Mouse (Mus musculus): ENCODE measurements around the gene Nr0b2. TPM values are rescaled to one million over a fixed set of nuclear protein-coding genes. Genes with fewer than 3 reads are reported as not detected.
A peak's percentile ranks its signal among the peaks of the same experiment; 100 is the strongest.

Nr0b2 gene
- polyA plus RNA-seq, 1 experiment = not detected

DNA sequence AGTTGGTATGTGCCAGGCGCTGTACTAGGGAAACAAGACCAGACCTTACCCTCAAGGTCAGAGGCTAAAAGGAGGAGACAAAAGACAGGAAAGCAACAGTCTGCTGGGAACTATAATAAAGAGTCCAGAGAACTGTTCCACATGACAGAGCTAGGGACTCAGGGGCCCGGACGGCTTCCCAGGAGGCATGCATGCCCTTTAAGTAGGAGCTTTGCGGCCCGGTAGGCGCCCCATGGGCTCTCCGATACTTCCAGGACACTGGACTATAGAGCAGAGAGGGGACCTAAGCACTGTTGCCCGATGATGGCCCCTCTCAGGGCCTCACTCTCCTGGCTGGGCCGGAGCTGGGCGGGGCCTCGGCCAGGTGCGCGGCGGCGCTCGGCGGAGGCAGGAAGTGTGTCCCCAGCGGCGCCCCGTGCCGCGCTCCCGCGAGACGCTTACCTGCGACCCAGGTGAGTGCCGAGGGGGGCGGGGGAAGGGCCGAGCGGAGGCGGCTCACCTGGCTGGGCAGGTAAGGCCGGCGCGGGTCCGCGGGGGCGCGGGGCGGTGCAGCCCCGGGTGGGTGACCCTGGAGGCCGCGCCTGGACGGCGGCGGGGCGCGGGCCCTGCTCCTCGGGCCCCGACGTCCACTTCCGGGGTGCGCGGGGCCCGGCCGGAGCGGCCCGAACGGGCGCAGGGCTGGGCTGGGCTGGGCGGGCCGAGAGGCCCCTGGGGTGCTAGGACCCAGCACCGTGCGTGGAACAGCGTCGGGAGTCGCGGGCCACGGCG, 34.4 kb upstream of the Nr0b2 start, which contains the start of gene Kdf1:
Gene Kdf1 (plus strand): TSS at position 363 of the 768 bp plus-strand sequence.
- TF ChIP-seq CTCF (IDR thresholded peaks at IDR 0.05; ENCODE audit: control insufficient read depth, insufficient read depth, low read length) = no peak
- no peak for TF ChIP-seq POLR2A (IDR thresholded peaks at IDR 0.05; ENCODE audit: borderline replicate concordance, control insufficient read depth, low read depth, low read length)
- Histone ChIP-seq H3K27ac (ENCODE audit: control insufficient read depth, insufficient read depth, low read depth, low read length, poor library complexity) (no peak within 1 kb of the TSS; the same call in 1 of the 2 replicates), H3K4me1 (ENCODE audit: control insufficient read depth, insufficient read depth, low read length) (no peaks in the 10 kb centered on the region; the same call in 1 of the 2 replicates), H3K4me3 (replicated peaks; ENCODE audit: control insufficient read depth, low read depth, low read length) (no peak within 1 kb of the TSS)
- WGBS = 8% methylated on average over 69 of the region's 69 CpGs

DNA sequence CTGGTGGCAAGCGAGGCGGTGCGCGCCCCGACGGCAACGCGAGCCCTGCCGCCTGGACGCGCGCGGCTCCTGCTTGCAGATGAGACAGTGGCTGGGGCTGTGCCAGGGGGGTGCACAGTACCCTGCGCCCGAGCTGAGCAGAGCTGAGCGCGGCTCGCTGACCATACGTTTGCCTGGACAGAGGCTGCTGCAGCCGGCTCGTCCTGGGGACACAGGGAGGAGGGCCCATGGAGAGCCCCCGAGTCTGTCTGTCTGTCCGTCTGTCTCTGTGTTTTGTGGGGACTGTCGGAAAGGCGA, 33.9 kb upstream of the Nr0b2 start:
- WGBS = 21% methylated on average over 25 of the region's 25 CpGs
- Histone ChIP-seq H3K27ac (ENCODE audit: control insufficient read depth, insufficient read depth, low read depth, low read length, poor library complexity) (no peak overlapping the region), H3K4me1 (ENCODE audit: control insufficient read depth, insufficient read depth, low read length) (no peaks in the 10 kb centered on the region; the same call in 1 of the 2 replicates), H3K4me3 (replicated peaks; ENCODE audit: control insufficient read depth, low read depth, low read length) (no peak overlapping the region)
- no peak for TF ChIP-seq POLR2A (IDR thresholded peaks at IDR 0.05; ENCODE audit: borderline replicate concordance, control insufficient read depth, low read depth, low read length)
- TF ChIP-seq CTCF (IDR thresholded peaks at IDR 0.05; ENCODE audit: control insufficient read depth, insufficient read depth, low read length) = no peak

DNA sequence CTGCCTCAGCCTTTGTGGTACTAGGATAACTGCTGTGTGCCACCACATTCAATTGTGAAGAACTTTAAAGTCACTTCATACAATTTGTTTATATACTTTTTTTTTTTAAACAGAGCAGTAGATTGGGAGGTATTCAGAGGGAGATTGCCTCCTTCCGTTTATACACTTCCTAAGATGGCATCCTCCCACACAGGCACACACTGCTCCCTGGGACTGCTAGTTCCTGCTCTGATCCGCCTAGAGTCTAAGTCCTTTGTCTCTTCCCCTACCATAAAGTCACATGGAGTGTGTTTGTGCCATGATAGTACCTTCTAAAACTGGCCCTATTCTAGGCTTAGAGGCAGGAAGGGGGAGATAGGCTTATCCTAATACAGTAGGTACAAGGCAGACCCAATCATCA, 31.7 kb upstream of the Nr0b2 start:
- 68% methylated on average over 2 of the region's 2 CpGs for WGBS
- TF ChIP-seq POLR2A (IDR thresholded peaks at IDR 0.05; ENCODE audit: borderline replicate concordance, control insufficient read depth, low read depth, low read length) (no peak), CTCF (IDR thresholded peaks at IDR 0.05; ENCODE audit: control insufficient read depth, insufficient read depth, low read length) (no peak)
- Histone ChIP-seq H3K27ac (ENCODE audit: control insufficient read depth, insufficient read depth, low read depth, low read length, poor library complexity) (no peak overlapping the region), H3K4me1 (ENCODE audit: control insufficient read depth, insufficient read depth, low read length) (no peaks in the 10 kb centered on the region; the same call in 1 of the 2 replicates), H3K4me3 (replicated peaks; ENCODE audit: control insufficient read depth, low read depth, low read length) (no peak overlapping the region)

DNA sequence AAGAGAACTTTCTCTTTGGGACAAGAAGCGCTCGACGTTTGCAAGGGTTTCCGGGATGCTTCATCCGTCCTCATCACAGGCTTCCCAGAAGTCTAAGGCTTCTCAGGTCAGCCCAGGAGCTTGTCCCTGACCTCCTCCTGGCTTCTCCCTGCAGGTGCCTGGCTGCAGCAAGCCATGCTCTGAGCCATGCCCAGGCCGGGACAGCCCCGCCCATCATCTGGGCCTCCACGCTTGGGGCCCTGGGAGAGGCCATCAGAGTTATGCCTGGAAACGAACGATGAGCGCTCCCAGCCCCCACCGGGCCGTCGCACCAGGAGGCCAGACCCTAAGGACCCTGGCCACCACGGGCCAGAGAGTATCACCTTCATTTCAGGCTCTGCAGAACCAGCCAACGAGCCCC, 25.4 kb upstream of the Nr0b2 start:
- WGBS = 82% methylated on average over 16 of the region's 16 CpGs

DNA sequence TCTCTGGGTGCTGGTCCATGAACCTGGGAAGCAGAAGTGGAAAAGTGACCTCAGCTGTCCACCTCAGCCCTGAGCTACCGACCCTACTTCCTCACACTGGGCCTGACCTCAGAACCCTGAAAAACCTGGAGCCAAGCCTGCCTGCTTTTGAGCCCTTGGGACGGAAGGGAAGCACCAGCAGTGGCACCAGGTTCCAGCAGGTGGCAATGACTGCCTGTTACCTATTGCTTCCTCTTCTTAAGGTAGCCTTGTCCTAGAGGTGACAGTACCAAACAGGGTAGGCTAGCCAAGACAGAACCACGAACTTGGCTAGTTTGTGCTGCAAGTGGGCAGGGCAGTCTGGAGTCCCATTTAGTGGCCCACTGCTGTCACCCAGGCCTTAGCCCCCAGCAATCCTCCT, 20.4 kb upstream of the Nr0b2 start:
- WGBS = 73% methylated on average over 3 of the region's 3 CpGs
- no peak overlapping the region for H3K4me3 ChIP-seq (replicated peaks; ENCODE audit: control insufficient read depth, low read depth, low read length)
- no peak overlapping the region for H3K27ac ChIP-seq (ENCODE audit: control insufficient read depth, insufficient read depth, low read depth, low read length, poor library complexity)
- no peak for TF ChIP-seq POLR2A (IDR thresholded peaks at IDR 0.05; ENCODE audit: borderline replicate concordance, control insufficient read depth, low read depth, low read length)
- no peak for TF ChIP-seq CTCF (IDR thresholded peaks at IDR 0.05; ENCODE audit: control insufficient read depth, insufficient read depth, low read length)
- H3K4me1 ChIP-seq (ENCODE audit: control insufficient read depth, insufficient read depth, low read length) = no peaks in the 10 kb centered on the region

More for the DNA sequence above, 25.4 kb upstream of the Nr0b2 start:
- Histone ChIP-seq H3K4me3 (replicated peaks; ENCODE audit: control insufficient read depth, low read depth, low read length) (no peak overlapping the region), H3K4me1 (ENCODE audit: control insufficient read depth, insufficient read depth, low read length) (no peaks in the 10 kb centered on the region), H3K27ac (ENCODE audit: control insufficient read depth, insufficient read depth, low read depth, low read length, poor library complexity) (no peak overlapping the region)
- no peak for TF ChIP-seq POLR2A (IDR thresholded peaks at IDR 0.05; ENCODE audit: borderline replicate concordance, control insufficient read depth, low read depth, low read length)
- no peak for TF ChIP-seq CTCF (IDR thresholded peaks at IDR 0.05; ENCODE audit: control insufficient read depth, insufficient read depth, low read length)

DNA sequence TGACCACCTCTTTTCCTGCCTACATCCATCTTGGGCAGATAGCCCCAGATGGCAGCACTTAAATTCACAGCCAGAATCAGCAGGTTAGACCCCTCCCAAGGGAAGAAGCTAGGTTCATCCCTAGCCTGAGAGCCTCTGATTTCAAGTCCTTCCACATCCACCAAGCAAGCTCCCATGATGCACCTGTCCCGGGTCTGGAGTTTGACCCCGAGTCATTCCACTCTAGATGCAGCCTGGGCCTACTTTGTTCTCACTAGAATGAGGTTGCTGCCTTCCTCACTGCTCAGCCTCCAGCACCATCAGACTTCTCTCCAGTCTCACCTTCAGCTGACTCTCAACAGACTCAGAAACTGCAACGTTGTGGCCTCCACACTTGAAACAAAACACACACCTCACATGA, 17.1 kb upstream of the Nr0b2 start:
- TF ChIP-seq POLR2A (IDR thresholded peaks at IDR 0.05; ENCODE audit: borderline replicate concordance, control insufficient read depth, low read depth, low read length) (no peak), CTCF (IDR thresholded peaks at IDR 0.05; ENCODE audit: control insufficient read depth, insufficient read depth, low read length) (no peak)
- H3K4me1 ChIP-seq (ENCODE audit: control insufficient read depth, insufficient read depth, low read length) = no peaks in the 10 kb centered on the region
- no peak overlapping the region for H3K27ac ChIP-seq (ENCODE audit: control insufficient read depth, insufficient read depth, low read depth, low read length, poor library complexity)
- H3K4me3 ChIP-seq (replicated peaks; ENCODE audit: control insufficient read depth, low read depth, low read length) = no peak overlapping the region
- 73% methylated on average over 3 of the region's 3 CpGs for WGBS

DNA sequence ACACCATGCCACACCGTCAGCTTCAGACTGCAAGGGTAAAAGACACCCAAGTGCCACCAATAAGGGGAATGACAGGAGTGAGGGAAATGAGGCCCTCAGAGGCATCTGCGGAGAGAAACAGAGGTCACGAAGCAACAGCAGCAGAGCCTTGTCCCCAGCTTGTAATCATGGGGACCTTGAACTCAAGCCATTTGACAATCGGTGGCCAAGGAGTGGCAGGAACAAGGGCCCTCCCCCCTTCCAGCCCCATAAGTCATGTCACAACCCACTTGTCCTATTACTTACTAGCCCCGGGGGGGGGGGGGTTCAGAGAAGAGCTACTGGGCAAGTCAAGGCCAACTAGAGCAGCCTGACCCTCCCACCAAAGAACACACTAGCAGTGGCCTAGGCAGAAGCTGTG, 16.5 kb upstream of the Nr0b2 start:
- 87% methylated on average over 5 of the region's 5 CpGs for WGBS
- H3K4me1 ChIP-seq (ENCODE audit: control insufficient read depth, insufficient read depth, low read length) = no peaks in the 10 kb centered on the region
- H3K4me3 ChIP-seq (replicated peaks; ENCODE audit: control insufficient read depth, low read depth, low read length) = no peak overlapping the region
- no peak overlapping the region for H3K27ac ChIP-seq (ENCODE audit: control insufficient read depth, insufficient read depth, low read depth, low read length, poor library complexity)
- TF ChIP-seq POLR2A (IDR thresholded peaks at IDR 0.05; ENCODE audit: borderline replicate concordance, control insufficient read depth, low read depth, low read length) (no peak), CTCF (IDR thresholded peaks at IDR 0.05; ENCODE audit: control insufficient read depth, insufficient read depth, low read length) (no peak)

DNA sequence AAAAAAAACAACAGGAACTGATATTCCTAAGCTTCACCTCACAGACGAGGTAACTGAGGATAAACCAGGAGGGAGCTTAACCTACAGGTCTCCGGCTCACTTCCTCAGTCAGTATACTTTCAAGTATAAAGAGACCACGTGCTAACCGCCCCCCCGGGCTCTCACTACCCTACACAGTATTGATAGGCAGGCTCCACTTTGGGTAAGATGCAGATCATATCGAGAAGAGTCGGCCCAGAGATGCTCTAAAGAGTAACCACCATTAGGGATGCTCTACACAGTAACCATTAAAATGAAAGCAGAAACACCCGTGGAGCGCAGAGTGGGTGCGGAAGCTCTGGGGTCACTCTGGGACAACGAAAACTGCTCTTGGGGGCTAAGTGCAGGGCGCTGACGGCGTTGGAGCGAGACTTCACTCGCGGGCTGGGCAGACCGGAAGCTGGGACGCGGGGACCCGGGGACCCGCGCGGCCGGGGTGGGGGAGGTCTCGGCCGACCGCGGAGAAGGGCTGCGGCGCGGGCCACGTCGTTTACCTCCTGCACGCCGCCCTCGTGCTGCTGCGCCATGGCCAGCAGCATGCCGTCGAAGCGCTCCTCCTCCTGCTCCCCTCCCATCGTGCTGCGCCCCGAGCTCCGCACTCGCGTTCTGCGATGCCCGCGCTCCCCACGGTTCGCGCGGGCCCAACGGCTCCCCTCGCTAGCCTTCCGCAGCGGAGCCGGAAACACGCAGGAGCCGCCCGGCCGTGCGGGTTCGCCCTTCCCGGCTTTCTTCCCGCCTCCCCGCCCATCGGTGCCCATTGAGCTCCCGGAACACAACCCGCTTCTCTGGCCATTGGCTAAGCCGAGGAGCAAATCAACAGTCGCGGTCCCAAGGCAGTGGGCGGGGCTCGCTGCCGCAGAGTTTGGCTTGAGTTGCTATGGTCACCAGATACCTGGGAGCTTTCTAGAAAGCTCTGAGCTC, 7.6 kb upstream of the Nr0b2 start, which contains the start of gene Nudc:
Gene Nudc (minus strand): TSS at position 725 of the 960 bp plus-strand sequence.
- Histone ChIP-seq H3K27ac (ENCODE audit: control insufficient read depth, insufficient read depth, low read depth, low read length, poor library complexity) (peak within 1 kb of the TSS; percentile 44; the same call in 1 of the 2 replicates), H3K4me3 (replicated peaks; ENCODE audit: control insufficient read depth, low read depth, low read length) (peak within 1 kb of the TSS; percentile 80), H3K4me1 (ENCODE audit: control insufficient read depth, insufficient read depth, low read length) (no peaks in the 10 kb centered on the region)
- under 1% methylated on average over 77 of the region's 77 CpGs for WGBS
- no peak for TF ChIP-seq CTCF (IDR thresholded peaks at IDR 0.05; ENCODE audit: control insufficient read depth, insufficient read depth, low read length)
- peak; percentile 79; the same call in 1 of the 2 replicates for TF ChIP-seq POLR2A (IDR thresholded peaks at IDR 0.05; ENCODE audit: borderline replicate concordance, control insufficient read depth, low read depth, low read length)
